Comparison of ENCODE assay signal across 8 mouse cellular contexts in genomic region chr15:82987732-82988112, GRCm38 (mm10). TPM values are rescaled to one million over a fixed set of nuclear protein-coding genes. Genes with fewer than 3 reads are reported as not detected.
A peak's percentile ranks its signal among the peaks of the same experiment; 100 is the strongest.
DNase-seq lines count a peak whose midpoint lies in the region; ATAC-seq and TF ChIP-seq lines count a peak whose summit lies in the region.

Tcf20 (minus strand) TSS chr15:82987872.

- H3K27me3 ChIP-seq in embryonic facial prominence, embryonic 15.5 days, result peaks cover 7% of the 10 kb centered on the region
- peaks cover 14% of the 10 kb centered on the region for H3K27me3 ChIP-seq in kidney, embryonic 14.5 days (ENCODE audit: control insufficient read depth, insufficient read depth, low read length)
- peaks cover 20% of the 10 kb centered on the region for H3K27me3 ChIP-seq in limb, embryonic 15.5 days

- DNase-seq in 416B (ENCODE audit: low read depth), result peak; percentile 95
- DNase-seq in heart, adult 9 months (ENCODE audit: low spot score in 2 of 2), result peak; percentile 90 to 91
- peak; percentile 50 to 87 for DNase-seq in monocyte, adult 2 months (ENCODE audit: low read depth in 1 of 2, low spot score in 2 of 2)
- DNase-seq in spleen, postnatal 4 days (ENCODE audit: low spot score in 2 of 2), result peak; percentile 91 to 94

- no peak within 1 kb of the TSS for H3K27ac ChIP-seq in bone marrow, adult 2 months (ENCODE audit: control insufficient read depth, insufficient read depth, low read depth, low read length, poor library complexity)
- H3K27ac ChIP-seq in embryonic facial prominence, embryonic 15.5 days (replicated peaks), result no peak within 1 kb of the TSS
- peak within 1 kb of the TSS; percentile 12; the same call in 1 of the 2 replicates for H3K27ac ChIP-seq in kidney, embryonic 14.5 days (ENCODE audit: low read depth, low read length)
- H3K27ac ChIP-seq in limb, embryonic 15.5 days, result no peak within 1 kb of the TSS

- H3K9ac ChIP-seq in embryonic facial prominence, embryonic 15.5 days, result peak within 1 kb of the TSS; percentile 15; the same call in 1 of the 2 replicates
- peak within 1 kb of the TSS; percentile 19; the same call in 1 of the 2 replicates for H3K9ac ChIP-seq in kidney, embryonic 14.5 days (ENCODE audit: low read depth, low read length)
- H3K9ac ChIP-seq in limb, embryonic 15.5 days, result peak within 1 kb of the TSS; percentile 34; the same call in 1 of the 2 replicates

- peak within 1 kb of the TSS; percentile 76 for H3K4me3 ChIP-seq in bone marrow, adult 2 months (replicated peaks; ENCODE audit: control insufficient read depth, low read depth, low read length)
- peak within 1 kb of the TSS; percentile 46 for H3K4me3 ChIP-seq in embryonic facial prominence, embryonic 15.5 days (replicated peaks)
- peak within 1 kb of the TSS; percentile 52 for H3K4me3 ChIP-seq in kidney, embryonic 14.5 days (ENCODE audit: low read length)
- H3K4me3 ChIP-seq in limb, embryonic 15.5 days, result peak within 1 kb of the TSS; percentile 47

- TF ChIP-seq CTCF in bone marrow, adult 2 months (IDR thresholded peaks at IDR 0.05; ENCODE audit: control insufficient read depth, insufficient read depth, low read length), result no peak

- peak within 1 kb of the TSS; percentile 96 for H3K4me2 ChIP-seq in embryonic facial prominence, embryonic 15.5 days (replicated peaks)
- peak within 1 kb of the TSS; percentile 70 for H3K4me2 ChIP-seq in kidney, embryonic 14.5 days (replicated peaks; ENCODE audit: low read depth, low read length)
- H3K4me2 ChIP-seq in limb, embryonic 15.5 days, result peak within 1 kb of the TSS; percentile 91

- peak; percentile 87 for ATAC-seq in embryonic facial prominence, embryonic 15.5 days (ENCODE audit: insufficient number of reproducible peaks, low FRiP score, low TSS enrichment, low read depth)
- ATAC-seq in kidney, embryonic 14.5 days (ENCODE audit: low FRiP score, low TSS enrichment), result peak; percentile 79
- peak; percentile 68 for ATAC-seq in limb, embryonic 15.5 days (ENCODE audit: insufficient number of reproducible peaks, low FRiP score, low TSS enrichment, low read depth)

- no peak for TF ChIP-seq POLR2A in bone marrow, adult 2 months (IDR thresholded peaks at IDR 0.05; ENCODE audit: borderline replicate concordance, control insufficient read depth, low read depth, low read length)

- WGBS in bone marrow, adult 2 months, result under 1% methylated on average over 20 of the region's 20 CpGs
- WGBS in embryonic facial prominence, embryonic 15.5 days, result under 1% methylated on average over 20 of the region's 20 CpGs
- under 1% methylated on average over 20 of the region's 20 CpGs for WGBS in kidney, embryonic 14.5 days
- 0% methylated on average over 20 of the region's 20 CpGs for WGBS in limb, embryonic 15.5 days

- H3K4me1 ChIP-seq in bone marrow, adult 2 months (ENCODE audit: control insufficient read depth, insufficient read depth, low read length), result peaks cover 2% of the 10 kb centered on the region
- H3K4me1 ChIP-seq in embryonic facial prominence, embryonic 15.5 days, result peaks cover 57% of the 10 kb centered on the region
- peaks cover 49% of the 10 kb centered on the region for H3K4me1 ChIP-seq in kidney, embryonic 14.5 days (ENCODE audit: control insufficient read depth, insufficient read depth, low read length)
- H3K4me1 ChIP-seq in limb, embryonic 15.5 days, result peaks cover 64% of the 10 kb centered on the region

- H3K36me3 ChIP-seq in embryonic facial prominence, embryonic 15.5 days, result no peaks in the 10 kb centered on the region
- no peaks in the 10 kb centered on the region for H3K36me3 ChIP-seq in kidney, embryonic 14.5 days (ENCODE audit: control insufficient read depth, insufficient read depth, low read length)
- no peaks in the 10 kb centered on the region for H3K36me3 ChIP-seq in limb, embryonic 15.5 days

- H3K9me3 ChIP-seq in embryonic facial prominence, embryonic 15.5 days (replicated peaks), result no peaks in the 10 kb centered on the region
- H3K9me3 ChIP-seq in kidney, embryonic 14.5 days (ENCODE audit: control insufficient read depth, low read length), result no peaks in the 10 kb centered on the region
- no peaks in the 10 kb centered on the region for H3K9me3 ChIP-seq in limb, embryonic 15.5 days

RNA-seq across cellular contexts. Expression of gene Tcf20, which starts in this region (rescaled TPM):
- 13.8 and 26.4 TPM in 2 replicates for polyA plus RNA-seq in bone marrow, adult 2 months (2011; ENCODE audit: insufficient read depth, insufficient read length, low replicate concordance, missing spikeins)
- 10.5 and 11.1 TPM in 2 replicates for polyA plus RNA-seq in embryonic facial prominence, embryonic 15.5 days (2015; fragmentation: Nextera tagmentation; extraction: Ambion mirVana)
- 7.1 and 11.6 TPM in 2 replicates for polyA plus RNA-seq in kidney, embryonic 14.5 days (2014; fragmentation: Nextera tagmentation; extraction: Ambion mirVana)
- 8.5 and 10.5 TPM in 2 replicates for polyA plus RNA-seq in limb, embryonic 15.5 days (2015; fragmentation: Nextera tagmentation; extraction: Ambion mirVana)
